Mouse (Mus musculus) small intestine, adult 2 months (tissue): ENCODE data around the gene Rps16. TPM values are rescaled to one million over a fixed set of nuclear protein-coding genes. Genes with fewer than 3 reads are reported as not detected.

Experiments
- H3K27ac ChIP-seq: fragments of 200-500 bp; 2 replicates; pipeline ENCODE4 v1.5.1; 2012; ENCODE audit warnings: low read depth, low read length, control low read depth, inconsistent platforms; ENCODE audit not compliant: insufficient read depth
- H3K27me3 ChIP-seq: fragments of 200-500 bp; 2 replicates; pipeline ENCODE4 v1.6.1; 2012; ENCODE audit warnings: mild to moderate bottlenecking, moderate library complexity, low read length, inconsistent platforms; ENCODE audit not compliant: control insufficient read depth, insufficient read depth
- H3K36me3 ChIP-seq: fragments of 200-500 bp; 2 replicates; pipeline ENCODE4 v1.6.1; 2012; ENCODE audit warnings: mild to moderate bottlenecking, low read length, control low read depth, inconsistent platforms; ENCODE audit not compliant: control insufficient read depth, insufficient read depth
- H3K4me1 ChIP-seq: fragments of 200-500 bp; 2 replicates; pipeline ENCODE4 v1.6.1; 2012; ENCODE audit warnings: low read length, inconsistent platforms, mixed read lengths; ENCODE audit not compliant: control insufficient read depth, insufficient read depth, insufficient read length
- H3K4me3 ChIP-seq: fragments of 200-500 bp; 2 replicates; pipeline ENCODE4 v1.5.1; 2012; ENCODE audit warnings: low read depth, mild to moderate bottlenecking, control low read depth, inconsistent platforms, low read length, moderate library complexity
- CTCF ChIP-seq: fragments of 200-500 bp; IDR thresholded peaks from 2 replicates; pipeline ENCODE4 v1.5.1; 2012; ENCODE audit warnings: low read depth, mild to moderate bottlenecking, control low read depth, inconsistent platforms, low read length, moderate library complexity, mixed read lengths; ENCODE audit not compliant: insufficient replicate concordance, insufficient read length; ENCODE audit errors: extremely low read depth
- POLR2A ChIP-seq: fragments of 200-500 bp; IDR thresholded peaks from 2 replicates; pipeline ENCODE4 v1.6.1; 2012; ENCODE audit warnings: low read depth, mild to moderate bottlenecking, control low read depth, inconsistent platforms, low read length, moderate library complexity
- WGBS: fragments of 180-500 bp; shearing (Covaris S2); methylation state at CpG from one replicate; pipeline ENCODE4 v1.1.7; 2018; 5-methylcytosine and 5-hydroxymethylcytosine counted together
- polyA plus RNA-seq: library from polyadenylated mRNA; depleted of rRNA; stranded (reverse); fragments of >200 nt; gene quantifications from 2 replicates; pipeline ENCODE4 v1.2.3, GENCODE M21; 2012

Rps16 gene
- polyA plus RNA-seq, 1 experiment, result 996 TPM

- no peak overlapping the region for H3K27ac ChIP-seq
- H3K4me3 ChIP-seq, result no peak overlapping the region
- no peak for TF ChIP-seq POLR2A
- no peak for TF ChIP-seq CTCF
- WGBS, result 93% methylated on average over 16 of the region's 16 CpGs
- no peaks in the 10 kb centered on the region for H3K27me3 ChIP-seq
- H3K4me1 ChIP-seq, result no peaks in the 10 kb centered on the region; the same call in none of the 2 replicates
- H3K36me3 ChIP-seq, result peaks cover 15% of the 10 kb centered on the region
Observed at GRCm38 (mm10) chr7:28368276-28368920, 17.9 kb downstream of the Rps16 start.

GRCm38 (mm10) chr7:28370051-28370450 lies 19.6 kb downstream of the Rps16 start:
- peaks cover 9% of the 10 kb centered on the region; the same call in 1 of the 2 replicates for H3K36me3 ChIP-seq
- TF ChIP-seq POLR2A, result no peak
- TF ChIP-seq CTCF, result no peak
- H3K4me3 ChIP-seq, result no peak overlapping the region
- 93% methylated on average over 14 of the region's 14 CpGs for WGBS
- H3K4me1 ChIP-seq, result peaks cover 3% of the 10 kb centered on the region
- no peaks in the 10 kb centered on the region for H3K27me3 ChIP-seq
- no peak overlapping the region for H3K27ac ChIP-seq

GRCm38 (mm10) chr7:28370977-28371513 lies 20.6 kb downstream of the Rps16 start:
- Histone ChIP-seq H3K36me3 (peaks cover 9% of the 10 kb centered on the region; the same call in 1 of the 2 replicates), H3K4me3 (peak overlapping the region; percentile 80), H3K4me1 (peaks cover 3% of the 10 kb centered on the region), H3K27me3 (no peaks in the 10 kb centered on the region), H3K27ac (peak overlapping the region; percentile 62)
- 5% methylated on average over 11 of the region's 11 CpGs for WGBS
- TF ChIP-seq POLR2A, result no peak
- TF ChIP-seq CTCF, result no peak

- TF ChIP-seq CTCF, result no peak
- TF ChIP-seq POLR2A, result no peak; the same call in 1 of the 2 replicates
- peak overlapping the region; percentile 80 for H3K4me3 ChIP-seq
- H3K27me3 ChIP-seq, result no peaks in the 10 kb centered on the region
- 2% methylated on average over 41 of the region's 43 CpGs for WGBS
- peak overlapping the region; percentile 81 for H3K27ac ChIP-seq
- H3K4me1 ChIP-seq, result peaks cover 3% of the 10 kb centered on the region
- H3K36me3 ChIP-seq, result peaks cover 9% of the 10 kb centered on the region; the same call in 1 of the 2 replicates
Observed at GRCm38 (mm10) chr7:28371514-28371989, 21.1 kb downstream of the Rps16 start.

GRCm38 (mm10) chr7:28372251-28373108 lies 22.0 kb downstream of the Rps16 start, which contains the start of gene Plekhg2:
Gene Plekhg2, minus strand, starts transcription at chr7:28372599.
- peak within 1 kb of the TSS; percentile 88 for H3K27ac ChIP-seq
- H3K36me3 ChIP-seq, result peaks cover 15% of the 10 kb centered on the region
- TF ChIP-seq POLR2A, result peak; percentile 61; the same call in 1 of the 2 replicates
- TF ChIP-seq CTCF, result peak; percentile 70
- under 1% methylated on average over 65 of the region's 66 CpGs for WGBS
- peaks cover 3% of the 10 kb centered on the region for H3K4me1 ChIP-seq
- H3K4me3 ChIP-seq, result peak within 1 kb of the TSS; percentile 80
- H3K27me3 ChIP-seq, result no peaks in the 10 kb centered on the region

GRCm38 (mm10) chr7:28373131-28373581 lies 22.7 kb downstream of the Rps16 start:
- peaks cover 3% of the 10 kb centered on the region for H3K4me1 ChIP-seq
- H3K4me3 ChIP-seq, result peak overlapping the region; percentile 51
- H3K36me3 ChIP-seq, result peaks cover 17% of the 10 kb centered on the region
- H3K27ac ChIP-seq, result peak overlapping the region; percentile 88
- under 1% methylated on average over 9 of the region's 9 CpGs for WGBS
- no peak for TF ChIP-seq POLR2A
- peak; percentile 26; the same call in 1 of the 2 replicates for TF ChIP-seq CTCF
- no peaks in the 10 kb centered on the region for H3K27me3 ChIP-seq
